Mouse (Mus musculus) kidney, adult 2 months (tissue): ENCODE data around the gene H2-Ab1.

Source experiments
- CTCF ChIP-seq: fragments of 200-500 bp; conservative IDR thresholded peaks from 2 replicates; pipeline ENCODE4 v1.5.1; 2011; ENCODE audit warnings: low read depth, mild to moderate bottlenecking, control low read depth, low read length, moderate library complexity, mixed read lengths; ENCODE audit not compliant: insufficient read depth, insufficient read length
- POLR2A ChIP-seq: fragments of 200-500 bp; IDR thresholded peaks from one replicate; pipeline ENCODE4 v1.6.1; 2011; ENCODE audit warnings: low read depth, low read length, control low read depth

GRCm38 (mm10) chr17:34295891-34296794 is 38.7 kb downstream of the H2-Ab1 start:
- TF ChIP-seq CTCF, result no peak
- no peak for TF ChIP-seq POLR2A
